Mouse (Mus musculus): ENCODE measurements around the gene Micu2. TPM values are rescaled to one million over a fixed set of nuclear protein-coding genes. Genes with fewer than 3 reads are reported as not detected.

The Micu2 gene
- polyA plus RNA-seq, 1 experiment from 2014 or later, result 96.5 TPM

DNA sequence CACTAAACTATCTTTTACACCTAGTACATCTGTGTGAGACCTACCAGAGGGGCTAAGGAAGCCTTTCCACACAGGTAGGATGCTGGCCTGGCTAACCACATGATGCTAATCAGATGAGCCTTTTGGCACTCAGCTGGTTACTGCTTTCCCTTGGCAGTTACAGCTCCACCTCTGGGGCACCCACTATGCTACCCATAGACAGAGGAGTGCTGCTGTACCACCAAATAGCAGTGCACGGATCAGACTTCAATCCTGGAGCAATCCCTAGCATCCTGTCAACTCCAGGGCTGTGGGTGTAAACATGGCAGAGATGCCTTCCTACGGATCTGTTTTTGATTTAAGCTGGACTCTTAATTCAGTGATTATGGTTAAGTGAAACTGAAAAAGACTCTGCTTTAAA, 13.3 kb downstream of the Micu2 start:
- WGBS, result 56% methylated on average over 2 of the region's 2 CpGs
- no peak overlapping the region for H3K9ac ChIP-seq
- no peak for ATAC-seq (ENCODE audit: insufficient number of reproducible peaks, insufficient read depth, low FRiP score, low TSS enrichment, low read depth)
- peaks cover 27% of the 10 kb centered on the region for H3K36me3 ChIP-seq
- H3K4me1 ChIP-seq, result peaks cover 13% of the 10 kb centered on the region
- no peak overlapping the region for H3K4me2 ChIP-seq
- no peaks in the 10 kb centered on the region for H3K27me3 ChIP-seq
- H3K27ac ChIP-seq, result no peak overlapping the region
- no peak overlapping the region for H3K4me3 ChIP-seq
- H3K9me3 ChIP-seq, result 0 out of 2 replicates have a peak, but pooled peaks cover 2% of the 10 kb centered on the region

DNA sequence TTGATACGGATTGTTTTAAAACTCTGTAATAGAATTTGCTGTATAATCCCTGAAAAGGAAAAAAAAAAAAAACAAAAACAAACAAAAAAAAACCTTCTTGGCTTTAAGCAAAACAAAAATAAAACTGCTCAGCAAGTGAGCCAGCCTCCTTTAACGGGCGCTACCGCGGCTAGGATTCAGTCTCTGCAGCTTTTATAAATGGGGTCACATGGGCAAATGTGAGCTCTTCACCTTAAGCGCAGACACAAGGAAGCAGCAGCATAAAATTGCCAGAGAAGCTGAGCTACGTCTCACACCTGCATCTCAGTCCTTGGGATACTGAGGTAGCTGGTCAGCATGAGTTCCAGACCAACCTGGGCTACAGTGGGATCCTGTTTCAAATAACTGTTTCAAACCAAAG, 16.6 kb downstream of the Micu2 start:
- Histone ChIP-seq H3K4me2 (no peak overlapping the region), H3K27me3 (no peaks in the 10 kb centered on the region), H3K4me3 (no peak overlapping the region), H3K27ac (no peak overlapping the region), H3K9ac (no peak overlapping the region), H3K9me3 (no peaks in the 10 kb centered on the region), H3K36me3 (peaks cover under 1% of the 10 kb centered on the region), H3K4me1 (peaks cover 30% of the 10 kb centered on the region)
- ATAC-seq (ENCODE audit: insufficient number of reproducible peaks, insufficient read depth, low FRiP score, low TSS enrichment, low read depth), result no peak
- 21% methylated on average over 7 of the region's 7 CpGs for WGBS

DNA sequence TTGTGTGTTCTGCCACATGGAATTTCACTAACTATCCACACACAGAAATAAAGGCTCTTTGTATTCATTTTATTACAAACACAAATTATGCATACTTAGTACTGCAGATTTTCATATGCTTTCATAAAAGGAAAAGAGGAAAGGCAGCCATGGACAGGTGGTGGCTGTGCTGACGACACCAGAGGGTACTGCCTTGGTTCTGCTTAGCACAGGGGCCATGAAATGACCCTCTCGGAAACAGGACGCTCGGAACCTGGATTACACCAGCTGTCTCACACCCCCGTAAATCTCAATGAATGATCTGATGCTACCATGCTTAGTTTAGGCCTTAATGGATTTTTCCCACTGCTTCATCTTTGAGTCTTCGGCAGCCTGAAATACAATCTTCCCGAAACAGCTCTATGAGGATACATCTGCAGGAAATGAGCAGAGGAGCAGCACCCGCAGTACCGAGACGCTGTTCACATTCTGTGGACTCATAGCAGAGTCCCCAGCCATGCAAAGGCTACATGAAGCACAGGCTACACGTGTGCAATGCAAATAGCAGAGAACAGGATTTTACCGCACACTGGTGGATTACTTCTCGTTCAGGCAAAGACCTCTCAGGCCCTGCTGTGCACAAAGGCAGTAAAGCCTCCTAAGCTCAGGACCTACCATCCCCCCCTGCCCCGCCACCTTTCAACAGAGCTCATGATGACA, 17.2 kb downstream of the Micu2 start:
- Histone ChIP-seq H3K9ac (no peak overlapping the region), H3K4me3 (no peak overlapping the region), H3K27me3 (no peaks in the 10 kb centered on the region), H3K4me2 (peak overlapping the region; percentile 30; the same call in 1 of the 2 replicates), H3K4me1 (peaks cover 30% of the 10 kb centered on the region), H3K9me3 (no peaks in the 10 kb centered on the region), H3K36me3 (no peaks in the 10 kb centered on the region), H3K27ac (peak overlapping the region; percentile 3; the same call in 1 of the 2 replicates)
- ATAC-seq (ENCODE audit: insufficient number of reproducible peaks, insufficient read depth, low FRiP score, low TSS enrichment, low read depth), result no peak
- 32% methylated on average over 14 of the region's 14 CpGs for WGBS

DNA sequence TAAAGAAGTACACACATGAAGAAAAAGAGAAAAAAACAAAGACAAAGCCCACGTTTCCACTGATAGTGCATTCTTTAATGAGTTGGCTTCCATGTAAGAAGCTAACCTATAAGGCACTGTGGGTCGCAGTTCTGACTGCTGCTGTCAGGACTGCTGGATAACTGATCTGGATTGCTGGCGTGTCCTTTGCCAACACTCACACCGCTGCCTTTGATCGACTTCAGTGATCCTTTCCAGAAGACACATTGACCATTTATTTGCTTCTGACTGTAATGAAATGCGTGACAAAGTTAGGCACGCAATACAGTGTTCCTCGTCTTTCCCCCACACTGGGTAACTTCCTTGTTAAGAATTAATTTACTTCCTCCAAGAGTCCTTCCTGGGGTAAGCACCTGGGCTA, 18.3 kb downstream of the Micu2 start:
- ATAC-seq (ENCODE audit: insufficient number of reproducible peaks, insufficient read depth, low FRiP score, low TSS enrichment, low read depth), result no peak
- H3K27ac ChIP-seq, result no peak overlapping the region
- H3K4me3 ChIP-seq, result no peak overlapping the region
- no peak overlapping the region for H3K9ac ChIP-seq
- H3K27me3 ChIP-seq, result no peaks in the 10 kb centered on the region
- H3K4me1 ChIP-seq, result peaks cover 31% of the 10 kb centered on the region
- H3K36me3 ChIP-seq, result no peaks in the 10 kb centered on the region
- H3K9me3 ChIP-seq, result no peaks in the 10 kb centered on the region
- WGBS, result 74% methylated on average over 8 of the region's 8 CpGs
- H3K4me2 ChIP-seq, result no peak overlapping the region

DNA sequence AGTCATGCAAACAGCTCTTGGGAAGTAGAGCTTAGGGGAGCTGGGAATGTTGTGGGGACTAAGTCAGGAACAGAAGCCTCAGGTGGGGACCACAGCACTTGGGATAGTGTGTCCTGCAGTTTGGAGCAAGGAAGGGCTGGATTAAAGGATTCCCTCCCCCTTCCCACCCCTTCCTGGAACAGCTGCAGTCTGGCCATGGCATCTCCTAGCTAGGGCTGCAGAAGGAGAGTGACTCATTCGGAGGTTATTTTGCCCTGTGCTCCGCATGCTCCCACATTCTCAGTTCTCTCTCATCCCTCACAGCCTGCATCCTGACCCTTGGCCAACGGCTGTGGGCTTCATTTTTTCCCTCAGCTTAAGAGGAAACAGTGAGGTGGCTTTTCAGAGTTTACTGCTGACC, 18.9 kb downstream of the Micu2 start:
- peaks cover 34% of the 10 kb centered on the region for H3K4me1 ChIP-seq

DNA sequence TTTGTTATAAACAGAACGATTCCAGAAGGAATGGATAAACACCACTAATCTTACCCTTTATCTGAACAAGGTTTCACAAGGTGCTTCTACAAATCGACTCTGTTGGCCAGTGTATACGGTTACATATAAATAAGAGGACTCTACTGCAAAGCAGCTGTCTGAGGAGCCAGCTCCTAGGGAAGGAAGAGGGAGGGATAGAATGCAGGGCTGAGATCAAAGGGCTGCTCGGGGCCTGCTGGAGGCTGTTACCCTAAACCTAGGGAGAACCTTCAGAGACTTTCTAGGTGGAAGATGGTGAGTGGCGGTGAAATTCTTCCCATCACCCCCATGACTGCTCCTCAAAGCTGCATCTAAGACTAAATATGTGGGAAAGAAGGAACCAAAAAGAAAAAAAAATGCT, 20.9 kb downstream of the Micu2 start:
- Histone ChIP-seq H3K27me3 (no peaks in the 10 kb centered on the region), H3K36me3 (no peaks in the 10 kb centered on the region), H3K4me3 (no peak overlapping the region), H3K27ac (no peak overlapping the region), H3K9ac (no peak overlapping the region), H3K4me1 (peaks cover 34% of the 10 kb centered on the region), H3K4me2 (no peak overlapping the region), H3K9me3 (no peaks in the 10 kb centered on the region)
- 14% methylated on average over 5 of the region's 5 CpGs for WGBS
- no peak for ATAC-seq (ENCODE audit: insufficient number of reproducible peaks, insufficient read depth, low FRiP score, low TSS enrichment, low read depth)

More for the DNA sequence above, 18.9 kb downstream of the Micu2 start:
- H3K27me3 ChIP-seq, result no peaks in the 10 kb centered on the region
- H3K36me3 ChIP-seq, result no peaks in the 10 kb centered on the region
- no peak for ATAC-seq (ENCODE audit: insufficient number of reproducible peaks, insufficient read depth, low FRiP score, low TSS enrichment, low read depth)
- no peak overlapping the region for H3K27ac ChIP-seq
- H3K9ac ChIP-seq, result no peak overlapping the region
- no peak overlapping the region for H3K4me3 ChIP-seq
- H3K9me3 ChIP-seq, result no peaks in the 10 kb centered on the region
- H3K4me2 ChIP-seq, result no peak overlapping the region
- WGBS, result 48% methylated on average over 3 of the region's 3 CpGs

DNA sequence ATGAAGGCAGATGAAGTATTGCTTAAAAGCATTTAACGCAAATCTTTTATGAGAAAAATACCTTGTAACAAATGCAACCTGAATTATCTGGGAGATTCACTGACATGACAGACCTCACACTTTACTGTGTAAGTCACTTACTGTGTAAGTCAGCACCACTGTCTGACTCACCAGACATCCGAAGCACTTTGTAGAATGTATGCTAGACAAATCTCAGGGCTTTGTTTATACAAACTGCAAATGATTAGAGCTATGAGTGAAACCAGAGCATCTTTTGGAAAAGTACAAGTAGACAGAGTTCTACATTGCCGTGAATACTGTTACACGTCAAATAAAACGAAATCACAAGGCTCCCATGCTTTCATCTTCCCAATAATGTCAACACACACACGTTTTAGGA, 23.4 kb downstream of the Micu2 start:
- Histone ChIP-seq H3K27ac (no peak overlapping the region), H3K4me1 (peaks cover 25% of the 10 kb centered on the region), H3K4me3 (no peak overlapping the region), H3K9me3 (no peaks in the 10 kb centered on the region), H3K36me3 (no peaks in the 10 kb centered on the region), H3K4me2 (no peak overlapping the region), H3K9ac (no peak overlapping the region), H3K27me3 (no peaks in the 10 kb centered on the region)
- no peak for ATAC-seq (ENCODE audit: insufficient number of reproducible peaks, insufficient read depth, low FRiP score, low TSS enrichment, low read depth)
- 28% methylated on average over 6 of the region's 6 CpGs for WGBS

DNA sequence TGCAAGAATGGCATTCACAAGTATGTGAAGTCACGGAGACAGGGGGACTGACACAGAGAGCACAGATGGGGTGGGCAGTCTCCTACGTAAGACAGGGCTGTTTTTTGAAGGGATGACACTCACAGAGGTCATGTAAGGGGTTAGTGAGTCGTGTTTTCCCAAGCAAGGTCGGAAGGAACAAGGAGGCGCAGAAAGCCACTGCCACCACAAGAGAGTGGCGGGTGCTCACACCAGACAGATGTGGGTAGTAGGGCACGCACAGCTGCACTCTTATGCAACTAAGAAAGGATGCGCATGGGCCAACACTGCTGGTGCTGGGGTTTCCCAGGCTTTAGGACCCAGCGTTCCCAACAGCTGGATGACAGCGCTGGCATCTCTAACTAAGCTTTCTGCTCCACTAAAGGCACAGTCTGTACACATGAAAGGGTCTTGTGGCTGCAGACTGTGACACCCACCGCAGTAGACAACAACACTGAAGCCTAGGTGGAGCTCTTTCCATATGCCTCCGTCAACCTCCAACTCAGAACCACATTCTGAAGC, 27.0 kb downstream of the Micu2 start:
- no peak overlapping the region for H3K27ac ChIP-seq
- no peaks in the 10 kb centered on the region for H3K27me3 ChIP-seq
- H3K36me3 ChIP-seq, result peaks cover 24% of the 10 kb centered on the region
- WGBS, result 73% methylated on average over 12 of the region's 12 CpGs
- no peak overlapping the region for H3K9ac ChIP-seq
- H3K4me1 ChIP-seq, result peaks cover 8% of the 10 kb centered on the region; the same call in 1 of the 2 replicates
- no peak overlapping the region for H3K4me3 ChIP-seq
- H3K9me3 ChIP-seq, result no peaks in the 10 kb centered on the region
- no peak for ATAC-seq (ENCODE audit: insufficient number of reproducible peaks, insufficient read depth, low FRiP score, low TSS enrichment, low read depth)
- no peak overlapping the region for H3K4me2 ChIP-seq

DNA sequence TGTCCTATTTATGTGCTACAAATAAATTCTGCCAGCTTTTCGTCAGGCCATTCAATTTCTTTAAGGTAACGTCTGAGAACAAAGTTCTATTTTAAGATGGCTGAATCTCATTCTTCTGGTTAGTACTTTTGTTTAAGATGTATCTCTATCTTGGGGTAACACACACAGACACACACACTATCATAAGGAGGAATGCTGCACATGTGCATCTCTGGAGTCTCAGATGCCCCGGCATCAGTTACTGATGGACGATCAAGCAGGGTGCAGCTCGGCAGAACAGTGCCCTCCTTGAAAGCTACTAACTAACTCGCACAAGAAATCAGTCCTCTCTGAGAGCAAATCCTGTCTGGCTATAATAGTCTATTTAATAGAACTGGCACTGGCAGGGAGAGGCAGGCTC, 30.2 kb downstream of the Micu2 start:
- Histone ChIP-seq H3K36me3 (peaks cover 27% of the 10 kb centered on the region), H3K4me2 (no peak overlapping the region), H3K9me3 (no peaks in the 10 kb centered on the region), H3K27ac (no peak overlapping the region), H3K27me3 (no peaks in the 10 kb centered on the region), H3K4me1 (no peaks in the 10 kb centered on the region), H3K4me3 (no peak overlapping the region), H3K9ac (no peak overlapping the region)
- 78% methylated on average over 6 of the region's 6 CpGs for WGBS
- no peak for ATAC-seq (ENCODE audit: insufficient number of reproducible peaks, insufficient read depth, low FRiP score, low TSS enrichment, low read depth)

DNA sequence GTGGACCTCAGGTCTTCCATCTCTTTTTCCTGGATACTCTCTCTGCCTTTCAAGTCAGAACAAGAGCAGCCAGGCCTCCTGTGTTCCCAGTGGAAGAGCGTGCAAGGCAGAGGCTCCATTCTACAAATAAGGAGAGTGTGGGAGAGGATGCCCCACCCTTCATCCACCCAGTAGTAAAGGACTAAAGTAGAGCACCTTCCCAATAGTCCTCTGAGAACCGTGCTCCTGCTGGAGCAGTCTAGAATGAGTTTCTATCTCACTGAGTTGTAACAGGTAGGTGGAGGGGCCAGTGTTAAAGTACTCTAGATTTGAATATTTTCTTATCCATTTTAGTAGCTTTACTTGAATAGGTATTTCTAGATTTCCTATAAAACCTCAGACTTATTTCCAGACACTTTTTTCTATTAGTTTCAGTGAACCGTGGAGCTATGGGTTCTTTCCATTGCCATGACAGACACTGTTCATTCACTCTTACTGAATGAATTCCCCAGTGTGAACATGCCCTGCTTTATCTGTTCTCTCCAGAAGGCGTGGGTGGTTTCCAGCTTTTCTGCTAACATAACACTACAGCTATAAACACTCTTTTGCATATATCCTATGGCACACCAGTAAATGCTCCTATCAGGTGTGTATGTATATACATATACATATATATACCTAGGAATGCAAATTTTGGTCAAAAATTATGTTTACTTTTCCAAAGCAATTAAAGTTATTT, 31.8 kb downstream of the Micu2 start:
- Histone ChIP-seq H3K9ac (no peak overlapping the region), H3K4me2 (no peak overlapping the region), H3K27ac (no peak overlapping the region), H3K27me3 (no peaks in the 10 kb centered on the region), H3K4me3 (no peak overlapping the region), H3K36me3 (peaks cover 27% of the 10 kb centered on the region), H3K9me3 (no peaks in the 10 kb centered on the region), H3K4me1 (no peaks in the 10 kb centered on the region)
- 83% methylated on average over 4 of the region's 4 CpGs for WGBS
- ATAC-seq (ENCODE audit: insufficient number of reproducible peaks, insufficient read depth, low FRiP score, low TSS enrichment, low read depth), result no peak

DNA sequence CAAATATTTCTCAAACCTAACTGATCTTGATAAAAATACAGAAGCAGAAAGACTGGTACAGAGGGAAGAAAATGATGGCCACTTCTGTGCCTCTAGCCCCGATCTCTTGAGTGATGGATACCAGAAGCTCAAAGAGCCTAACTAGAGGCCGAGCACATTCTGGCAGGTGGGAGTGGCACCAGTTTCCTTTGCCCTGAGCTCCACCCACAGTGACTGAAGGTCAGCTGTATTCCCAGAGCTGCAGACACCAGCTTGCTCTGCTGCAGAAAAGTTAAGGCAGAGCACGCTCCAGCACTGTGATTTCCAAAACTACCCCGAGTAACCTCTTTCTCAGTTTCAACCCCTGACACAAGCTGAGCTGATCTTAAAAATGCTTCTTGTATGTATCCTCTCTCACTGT, 37.2 kb downstream of the Micu2 start:
- H3K36me3 ChIP-seq, result peaks cover 5% of the 10 kb centered on the region
- H3K9me3 ChIP-seq, result no peaks in the 10 kb centered on the region
- no peaks in the 10 kb centered on the region for H3K4me1 ChIP-seq
- no peaks in the 10 kb centered on the region for H3K27me3 ChIP-seq
- H3K27ac ChIP-seq, result no peak overlapping the region
- H3K4me2 ChIP-seq, result no peak overlapping the region
- WGBS, result 63% methylated on average over 4 of the region's 4 CpGs
- no peak overlapping the region for H3K4me3 ChIP-seq
- no peak overlapping the region for H3K9ac ChIP-seq
- no peak for ATAC-seq (ENCODE audit: insufficient number of reproducible peaks, insufficient read depth, low FRiP score, low TSS enrichment, low read depth)

DNA sequence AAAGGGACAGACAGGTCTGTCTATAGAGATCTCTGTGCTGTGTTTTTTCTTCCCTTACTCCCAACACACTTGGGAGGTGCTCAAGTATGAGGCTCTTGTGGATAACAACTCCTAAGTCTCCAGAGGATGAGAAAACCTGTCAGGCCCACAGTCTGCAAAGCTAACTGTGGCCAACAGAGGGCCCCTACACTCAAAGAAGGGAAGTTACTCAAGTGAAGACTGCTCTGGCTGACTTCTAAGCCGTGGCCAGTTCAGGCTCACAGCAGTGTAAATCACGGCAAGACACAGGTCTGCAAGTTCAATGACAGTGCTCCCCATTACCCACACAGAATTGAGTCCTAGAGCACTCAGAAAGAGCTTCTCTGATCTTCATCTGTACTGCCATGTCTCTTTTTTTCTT, 48.0 kb downstream of the Micu2 start:
- no peak overlapping the region for H3K4me3 ChIP-seq
- no peaks in the 10 kb centered on the region for H3K9me3 ChIP-seq
- ATAC-seq (ENCODE audit: insufficient number of reproducible peaks, insufficient read depth, low FRiP score, low TSS enrichment, low read depth), result no peak
- H3K4me2 ChIP-seq, result no peak overlapping the region
- H3K36me3 ChIP-seq, result peaks cover 29% of the 10 kb centered on the region
- H3K27me3 ChIP-seq, result no peaks in the 10 kb centered on the region
- no peaks in the 10 kb centered on the region for H3K4me1 ChIP-seq
- no peak overlapping the region for H3K9ac ChIP-seq
- H3K27ac ChIP-seq, result no peak overlapping the region
- WGBS, result 24% methylated on average over 2 of the region's 2 CpGs

All from embryonic facial prominence, embryonic 13.5 days (tissue).